Comparison of ENCODE assay signal across 8 mouse cellular contexts in the genomic region with DNA sequence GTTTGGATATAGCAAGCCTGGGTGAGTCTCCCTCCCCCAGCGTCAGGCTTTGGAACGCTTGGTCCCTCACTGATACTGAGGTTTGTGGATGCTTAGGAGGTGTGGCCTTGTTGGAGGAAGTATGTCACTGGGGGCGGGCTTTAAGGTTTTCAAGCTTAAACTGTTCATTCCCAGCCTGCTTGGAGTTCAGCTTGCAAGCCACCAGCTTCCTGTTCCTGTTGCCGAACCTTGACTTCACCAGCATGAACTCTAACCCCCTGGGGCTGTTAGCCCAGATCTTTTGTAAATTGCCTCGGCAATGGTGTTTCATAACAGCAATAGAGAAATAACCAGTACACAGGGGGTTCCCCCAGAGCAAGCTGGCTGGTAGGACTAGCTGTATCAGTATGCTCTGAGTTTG.
A peak's percentile ranks its signal among the peaks of the same experiment; 100 is the strongest.
DNase-seq lines count a peak whose midpoint lies in the region; ATAC-seq lines count a peak whose summit lies in the region.

No protein-coding gene starts in this region.

- no peak overlapping the region for H3K4me3 ChIP-seq in limb, embryonic 12.5 days (replicated peaks)
- no peak overlapping the region for H3K4me3 ChIP-seq in limb, embryonic 10.5 days
- no peak overlapping the region for H3K4me3 ChIP-seq in liver, embryonic 15.5 days (replicated peaks)

- WGBS in limb, embryonic 12.5 days, result 63% methylated on average over 5 of the region's 5 CpGs
- 79% methylated on average over 5 of the region's 5 CpGs for WGBS in limb, embryonic 10.5 days
- 24% methylated on average over 5 of the region's 5 CpGs for WGBS in liver, embryonic 15.5 days (ENCODE audit: insufficient replicate concordance)

- H3K36me3 ChIP-seq in limb, embryonic 12.5 days, result no peaks in the 10 kb centered on the region
- no peaks in the 10 kb centered on the region for H3K36me3 ChIP-seq in limb, embryonic 10.5 days
- no peaks in the 10 kb centered on the region for H3K36me3 ChIP-seq in liver, embryonic 15.5 days (replicated peaks)

- H3K27ac ChIP-seq in limb, embryonic 12.5 days, result peak overlapping the region; percentile 50; the same call in 1 of the 2 replicates
- no peak overlapping the region; the same call in 1 of the 2 replicates for H3K27ac ChIP-seq in limb, embryonic 10.5 days
- no peak overlapping the region for H3K27ac ChIP-seq in liver, embryonic 15.5 days (replicated peaks)

- H3K9ac ChIP-seq in limb, embryonic 12.5 days (replicated peaks), result no peak overlapping the region
- H3K9ac ChIP-seq in liver, embryonic 15.5 days, result no peak overlapping the region

- H3K4me1 ChIP-seq in limb, embryonic 12.5 days (replicated peaks), result peaks cover 40% of the 10 kb centered on the region
- H3K4me1 ChIP-seq in limb, embryonic 10.5 days, result peaks cover 36% of the 10 kb centered on the region
- H3K4me1 ChIP-seq in liver, embryonic 15.5 days (replicated peaks), result 0 out of 2 replicates have a peak, but pooled peaks cover 4% of the 10 kb centered on the region

- no peak for ATAC-seq in limb, embryonic 12.5 days (ENCODE audit: insufficient number of reproducible peaks, insufficient read depth, low FRiP score, low TSS enrichment, low read depth)
- peak; percentile 18; the same call in 1 of the 2 replicates for ATAC-seq in liver, embryonic 15.5 days (ENCODE audit: insufficient read depth)

- peak; percentile 25 to 40 for DNase-seq in adrenal gland, adult (ENCODE audit: inconsistent age in 2 of 2, low spot score in 1 of 2)
- DNase-seq in adrenal gland, adult 18-20 months (ENCODE audit: low spot score in 2 of 2), result no peak
- no peak for DNase-seq in limb, embryonic 10.5 days (ENCODE audit: low spot score)
- DNase-seq in embryo, embryonic 10 days (ENCODE audit: low spot score), result peak; percentile 19
- DNase-seq in urinary bladder, postnatal 25 days (ENCODE audit: low spot score), result no peak
- DNase-seq in MN1 (ENCODE audit: low spot score), result no peak

- no peaks in the 10 kb centered on the region for H3K27me3 ChIP-seq in limb, embryonic 12.5 days
- H3K27me3 ChIP-seq in limb, embryonic 10.5 days (ENCODE audit: low read depth, poor library complexity, severe bottlenecking), result no peaks in the 10 kb centered on the region
- H3K27me3 ChIP-seq in liver, embryonic 15.5 days, result no peaks in the 10 kb centered on the region

- no peak overlapping the region for H3K4me2 ChIP-seq in limb, embryonic 12.5 days
- no peak overlapping the region for H3K4me2 ChIP-seq in liver, embryonic 15.5 days

- no peaks in the 10 kb centered on the region for H3K9me3 ChIP-seq in limb, embryonic 12.5 days
- no peaks in the 10 kb centered on the region for H3K9me3 ChIP-seq in limb, embryonic 10.5 days (replicated peaks)
- no peaks in the 10 kb centered on the region for H3K9me3 ChIP-seq in liver, embryonic 15.5 days (replicated peaks)

Comparison
In these comparisons a context has a peak if more than half of its experiments do, and no peak if none do; other contexts are left out.
1. DNase-seq: peak in adrenal gland, adult (2 of 2) and embryo, embryonic 10 days (single experiment); none in adrenal gland, adult 18-20 months (0 of 2), limb, embryonic 10.5 days (single experiment), urinary bladder, postnatal 25 days (single experiment) and MN1 (single experiment).